Mouse (Mus musculus) MEL (cell line): Measurements from ENCODE around the gene Pik3ip1. TPM values are rescaled to one million over a fixed set of nuclear protein-coding genes. Genes with fewer than 3 reads are reported as not detected.
A peak's percentile ranks its signal among the peaks of the same experiment; 100 is the strongest.

ENCODE experiments used
- DNase-seq: peaks from one replicate; pipeline ENCODE4 v3.0.0; 2011; ENCODE audit warnings: low read depth, low spot score
- H3K27ac ChIP-seq: 2 replicates; pipeline ENCODE4 v1.5.1; 2012; ENCODE audit warnings: low read depth, mild to moderate bottlenecking, control low read depth, low read length, moderate library complexity; ENCODE audit not compliant: control insufficient read depth
- H3K27me3 ChIP-seq, 2 experiments: fragments of 150-350 bp in 1 of 2; sonication (generic) in 1 of 2; 2 replicates each; pipeline ENCODE4 v1.6.1; 2012; ENCODE audit warnings: low read length in 2 of 2, mild to moderate bottlenecking in 2 of 2, improper control_type of control experiment in 1 of 2, moderate library complexity in 1 of 2; ENCODE audit not compliant: insufficient read depth in 2 of 2, control insufficient read depth in 1 of 2
- H3K36me3 ChIP-seq, 2 experiments: 2 replicates each; pipeline ENCODE4 v1.6.1; 2012 to 2014; ENCODE audit warnings: low read length in 2 of 2, improper control_type of control experiment in 1 of 2, inconsistent platforms in 1 of 2, mild to moderate bottlenecking in 1 of 2; ENCODE audit not compliant: insufficient read depth in 2 of 2, control insufficient read depth in 1 of 2
- H3K4me1 ChIP-seq, 2 experiments: fragments of 150-350 bp in 1 of 2; sonication (generic) in 1 of 2; 2 replicates each; pipeline ENCODE4 v1.6.1; 2012; ENCODE audit warnings: low read length in 2 of 2, improper control_type of control experiment in 1 of 2, mild to moderate bottlenecking in 1 of 2; ENCODE audit not compliant: insufficient read depth in 2 of 2, control insufficient read depth in 1 of 2
- H3K4me3 ChIP-seq, 2 experiments: fragments of 150-350 bp in 1 of 2; sonication (generic) in 1 of 2; 2 replicates each; pipeline ENCODE4 v1.5.1; 2012; ENCODE audit warnings: low read depth in 2 of 2, low read length in 2 of 2, mild to moderate bottlenecking in 2 of 2, moderate library complexity in 2 of 2, control low read depth in 1 of 2, improper control_type of control experiment in 1 of 2; ENCODE audit not compliant: control insufficient read depth in 1 of 2, insufficient read depth in 1 of 2
- H3K79me2 ChIP-seq: 2 replicates; pipeline ENCODE4 v1.6.1; 2012; ENCODE audit warnings: mild to moderate bottlenecking, low read length, moderate library complexity; ENCODE audit not compliant: control insufficient read depth, poor library complexity, insufficient read depth
- H3K9ac ChIP-seq: 2 replicates; pipeline ENCODE4 v1.6.1; 2012; ENCODE audit warnings: low read depth, mild to moderate bottlenecking, control low read depth, low read length, moderate library complexity; ENCODE audit not compliant: control insufficient read depth, poor library complexity, severe bottlenecking
- H3K9me3 ChIP-seq: fragments of 150-350 bp; sonication (generic); replicated peaks from 2 replicates; pipeline ENCODE4 v1.6.1; 2012; ENCODE audit warnings: mild to moderate bottlenecking, low read length, improper control_type of control experiment, moderate library complexity; ENCODE audit not compliant: insufficient read depth
- BHLHE40 ChIP-seq: IDR thresholded peaks from 2 replicates; pipeline ENCODE4 v1.6.1; 2012; ENCODE audit warnings: low read depth, mild to moderate bottlenecking, inconsistent platforms, low read length, improper control_type of control experiment, borderline replicate concordance
- CHD1 ChIP-seq: IDR thresholded peaks from 2 replicates; pipeline ENCODE4 v1.6.1; 2012; ENCODE audit warnings: low read depth, mild to moderate bottlenecking, inconsistent platforms, low read length, improper control_type of control experiment
- CTCF ChIP-seq, 3 experiments: IDR thresholded peaks in 2 of 3; conservative IDR thresholded peaks in 1 of 3; 2 replicates each; pipeline ENCODE4 v1.5.1; 2011 to 2012; ENCODE audit warnings: low read length in 3 of 3, low read depth in 2 of 3, mild to moderate bottlenecking in 2 of 3, improper control_type of control experiment in 1 of 3, inconsistent platforms in 1 of 3, mixed read lengths in 1 of 3, moderate library complexity in 1 of 3; ENCODE audit not compliant: control insufficient read depth in 1 of 3, insufficient read depth in 1 of 3, poor library complexity in 1 of 3, severe bottlenecking in 1 of 3
- EP300 ChIP-seq, 2 experiments: IDR thresholded peaks; 2 replicates each; pipeline ENCODE4 v1.6.1; 2011; ENCODE audit warnings: improper control_type of control experiment in 2 of 2, low read length in 2 of 2, low read depth in 1 of 2, mild to moderate bottlenecking in 1 of 2
- ETS1 ChIP-seq: IDR thresholded peaks from 2 replicates; pipeline ENCODE4 v1.6.1; 2012; ENCODE audit warnings: low read depth, mild to moderate bottlenecking, inconsistent platforms, low read length, improper control_type of control experiment, moderate library complexity
- GABPA ChIP-seq: IDR thresholded peaks from 2 replicates; pipeline ENCODE4 v1.6.1; 2012; ENCODE audit warnings: low read depth, mild to moderate bottlenecking, inconsistent platforms, low read length, improper control_type of control experiment, moderate library complexity
- GATA1 ChIP-seq: IDR thresholded peaks from 2 replicates; pipeline ENCODE4 v1.6.1; 2011; ENCODE audit warnings: low read depth, low read length, improper control_type of control experiment
- HCFC1 ChIP-seq: IDR thresholded peaks from 2 replicates; pipeline ENCODE4 v1.6.1; 2012; ENCODE audit warnings: low read depth, mild to moderate bottlenecking, inconsistent platforms, low read length, improper control_type of control experiment, moderate library complexity
- JUND ChIP-seq: IDR thresholded peaks from 2 replicates; pipeline ENCODE4 v1.6.1; 2011; ENCODE audit warnings: low read depth, mild to moderate bottlenecking, improper control_type of control experiment, low read length
- MAX ChIP-seq: IDR thresholded peaks from 2 replicates; pipeline ENCODE4 v1.6.1; 2011; ENCODE audit warnings: low read length, improper control_type of control experiment
- MEF2A ChIP-seq: IDR thresholded peaks from 2 replicates; pipeline ENCODE4 v1.6.1; 2014; ENCODE audit warnings: low read depth, mild to moderate bottlenecking, inconsistent platforms, low read length, improper control_type of control experiment; ENCODE audit not compliant: poor library complexity, insufficient replicate concordance, severe bottlenecking; ENCODE audit errors: extremely low read depth
- MYB ChIP-seq: IDR thresholded peaks from 2 replicates; pipeline ENCODE4 v1.6.1; 2011; ENCODE audit warnings: mild to moderate bottlenecking, low read depth, low read length, improper control_type of control experiment
- MYC ChIP-seq: IDR thresholded peaks from 2 replicates; pipeline ENCODE4 v1.6.1; 2011; ENCODE audit warnings: low read depth, mild to moderate bottlenecking, low read length, improper control_type of control experiment, moderate library complexity
- POLR2A ChIP-seq, 2 experiments: IDR thresholded peaks; 2 replicates each; pipeline ENCODE4 v1.6.1; 2011 to 2012; ENCODE audit warnings: low read length in 2 of 2, mild to moderate bottlenecking in 2 of 2, control low read depth in 1 of 2, improper control_type of control experiment in 1 of 2, low read depth in 1 of 2, moderate library complexity in 1 of 2; ENCODE audit not compliant: control insufficient read depth in 1 of 2, insufficient read depth in 1 of 2, poor library complexity in 1 of 2
- POLR2AphosphoS2 ChIP-seq: IDR thresholded peaks from 2 replicates; pipeline ENCODE4 v1.6.1; 2011; ENCODE audit warnings: low read length, improper control_type of control experiment
- RCOR1 ChIP-seq: IDR thresholded peaks from 2 replicates; pipeline ENCODE4 v1.6.1; 2012; ENCODE audit warnings: low read depth, mild to moderate bottlenecking, inconsistent platforms, low read length, improper control_type of control experiment
- SIN3A ChIP-seq: IDR thresholded peaks from 2 replicates; pipeline ENCODE4 v1.6.1; 2012; ENCODE audit warnings: low read length, improper control_type of control experiment, inconsistent platforms
- TBP ChIP-seq: IDR thresholded peaks from 2 replicates; pipeline ENCODE4 v1.8.0; 2011; ENCODE audit warnings: low read depth, low read length, improper control_type of control experiment
- TCF12 ChIP-seq: IDR thresholded peaks from 2 replicates; pipeline ENCODE4 v1.6.1; 2014; ENCODE audit warnings: low read depth, mild to moderate bottlenecking, inconsistent platforms, low read length, improper control_type of control experiment, moderate library complexity
- UBTF ChIP-seq: IDR thresholded peaks from 2 replicates; pipeline ENCODE4 v1.6.1; 2012; ENCODE audit warnings: low read depth, mild to moderate bottlenecking, inconsistent platforms, low read length, improper control_type of control experiment, moderate library complexity, borderline replicate concordance; ENCODE audit not compliant: insufficient read depth
- ZC3H11A ChIP-seq: IDR thresholded peaks from 2 replicates; pipeline ENCODE4 v1.6.1; 2012; ENCODE audit warnings: low read depth, mild to moderate bottlenecking, inconsistent platforms, low read length, improper control_type of control experiment
- ZNF384 ChIP-seq: IDR thresholded peaks from 2 replicates; pipeline ENCODE4 v1.6.1; 2012; ENCODE audit warnings: low read depth, mild to moderate bottlenecking, inconsistent platforms, low read length, improper control_type of control experiment
- polyA plus RNA-seq, 2 experiments: library from polyadenylated mRNA; stranded (reverse) in 1 of 2; unstranded in 1 of 2; fragments of >175 nt in 1 of 2; fragments of >200 nt in 1 of 2; gene quantifications; 2 replicates each; pipeline versions ENCODE4 v1.2.1 to v1.2.4; 2012; ENCODE audit warnings: low replicate concordance in 2 of 2, low read depth in 1 of 2; ENCODE audit not compliant: insufficient read length in 2 of 2, insufficient read depth in 1 of 2, missing spikeins in 1 of 2
- total RNA-seq: library from RNA; depleted of rRNA; stranded (reverse); fragments of 300-350 nt; gene quantifications from 2 replicates; pipeline ENCODE4 v1.2.3, GENCODE M21; 2012; rRNA removed

The Pik3ip1 gene
- total RNA-seq (0.88 and 1.7 TPM in 2 replicates), polyA plus RNA-seq (1 to 10 TPM in 1 of 2 experiments, not detected in 1; 2.7 TPM)

DNA sequence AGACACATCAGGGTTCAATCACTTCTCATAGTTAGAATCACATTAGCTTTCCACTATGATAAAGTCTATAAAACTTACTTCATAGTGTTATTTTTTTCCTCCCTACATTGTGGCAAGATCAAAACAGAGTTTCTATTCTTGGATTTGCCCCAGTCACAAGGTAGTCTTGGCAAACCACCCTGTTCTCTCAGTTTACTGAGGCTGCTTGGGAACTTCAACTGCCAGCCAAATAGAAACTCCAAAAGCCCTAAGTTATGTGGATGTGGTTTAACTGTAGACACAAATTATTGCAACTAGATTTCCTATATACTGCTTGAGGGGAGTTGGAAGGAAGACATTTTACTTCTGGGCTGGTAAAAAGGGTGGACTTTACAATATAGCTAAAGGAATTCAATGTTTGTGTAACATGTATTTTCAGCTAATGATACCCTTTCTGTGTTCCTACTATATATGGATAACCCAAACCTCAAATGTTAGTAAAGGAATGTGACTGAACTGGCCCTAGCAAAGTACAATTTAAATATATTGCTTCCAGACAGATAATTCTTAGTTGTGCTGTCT lies at the start of gene Pik3ip1:
Pik3ip1 (plus strand) TSS at position 511 of the 561 bp plus-strand sequence.
- DNase-seq = peak; percentile 45
- H3K36me3 ChIP-seq = peaks cover 0 to 6% of the 10 kb centered on the region in 2 experiments; a peak in 2 of 4 replicates
- peak within 1 kb of the TSS; percentile 46 for H3K27ac ChIP-seq
- H3K4me1 ChIP-seq = peaks cover 8 to 14% of the 10 kb centered on the region in 2 experiments; a peak in 3 of 4 replicates
- H3K9me3 ChIP-seq = no peaks in the 10 kb centered on the region
- peak within 1 kb of the TSS; percentile 61 to 67 for H3K4me3 ChIP-seq
- TF ChIP-seq ETS1 (0 out of 2 replicates have a peak, but pooled peaks have one; percentile 25), MEF2A (peak; percentile 63; the same call in 1 of the 2 replicates), ZC3H11A (no peak), GABPA (no peak), POLR2AphosphoS2 (no peak), RCOR1 (no peak), MYC (no peak), BHLHE40 (no peak), POLR2A (IDR thresholded peaks at IDR 0.05; ENCODE audit: control insufficient read depth in 1 of 2, insufficient read depth in 1 of 2, low read depth in 1 of 2, low read length in 2 of 2, poor library complexity in 1 of 2) (no peak), SIN3A (no peak), MYB (no peak), EP300 (IDR thresholded peaks at IDR 0.05; ENCODE audit: low read depth in 1 of 2, low read length in 2 of 2) (no peak)
- H3K79me2 ChIP-seq = no peaks in the 10 kb centered on the region
- H3K27me3 ChIP-seq = no peaks in the 10 kb centered on the region
- H3K9ac ChIP-seq = peak within 1 kb of the TSS; percentile 65

GRCm38 (mm10) chr11:3282887-3283286 lies 47.3 kb upstream of the Pik3ip1 start:
- Histone ChIP-seq H3K36me3 (peaks cover 0 to 7% of the 10 kb centered on the region in 2 experiments; a peak in 2 of 4 replicates), H3K9me3 (no peaks in the 10 kb centered on the region), H3K27me3 (no peaks in the 10 kb centered on the region), H3K79me2 (no peaks in the 10 kb centered on the region), H3K9ac (no peak overlapping the region), H3K4me3 (no peak overlapping the region), H3K27ac (no peak overlapping the region), H3K4me1 (peaks cover 0 to 9% of the 10 kb centered on the region in 2 experiments; a peak in 2 of 4 replicates)
- DNase-seq = no peak
- no peak for TF ChIP-seq ZNF384
- no peak for TF ChIP-seq TCF12

DNA sequence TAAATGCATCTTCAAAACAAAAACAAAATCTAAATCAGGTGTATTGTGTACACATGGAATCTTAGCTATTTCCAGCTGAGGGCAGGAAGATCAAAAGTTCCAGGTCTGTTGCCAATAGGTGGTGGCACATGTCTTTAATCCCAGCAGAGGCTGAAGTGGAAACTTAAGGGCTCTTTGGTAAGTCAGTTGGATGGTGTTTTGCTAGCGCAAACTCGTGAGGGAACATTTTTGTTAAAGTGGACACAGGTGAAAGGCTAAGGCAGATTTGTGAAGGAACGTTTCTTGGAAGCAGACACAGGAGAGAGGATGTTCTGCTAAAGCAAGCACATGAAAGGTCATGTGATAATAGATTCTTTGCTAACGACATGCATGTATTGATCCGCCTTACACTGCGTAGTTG lies 46.6 kb upstream of the Pik3ip1 start:
- Histone ChIP-seq H3K79me2 (peaks cover 2% of the 10 kb centered on the region; the same call in 1 of the 2 replicates), H3K4me1 (peaks cover 3 to 16% of the 10 kb centered on the region in 2 experiments), H3K36me3 (peaks cover 0 to 11% of the 10 kb centered on the region in 2 experiments; a peak in 2 of 4 replicates), H3K4me3 (no peak overlapping the region), H3K27me3 (no peaks in the 10 kb centered on the region), H3K9me3 (no peaks in the 10 kb centered on the region), H3K27ac (no peak overlapping the region), H3K9ac (no peak overlapping the region)
- DNase-seq = no peak
- TF ChIP-seq UBTF (no peak), GABPA (no peak), JUND (no peak), CTCF (IDR thresholded peaks at IDR 0.05 in 2 of 3, conservative IDR thresholded peaks at IDR 0.05 in 1 of 3; ENCODE audit: control insufficient read depth in 1 of 3, insufficient read depth in 1 of 3, low read depth in 2 of 3, low read length in 3 of 3, poor library complexity in 1 of 3, severe bottlenecking in 1 of 3) (no peak), EP300 (IDR thresholded peaks at IDR 0.05; ENCODE audit: low read depth in 1 of 2, low read length in 2 of 2) (no peak), MAX (no peak), CHD1 (no peak), TBP (no peak), HCFC1 (no peak), GATA1 (no peak), POLR2AphosphoS2 (no peak), SIN3A (no peak), MYB (no peak)
